Comparison of ENCODE assay signal across 13 mouse cellular contexts in genomic region chr3:55419334-55419733, GRCm38 (mm10). TPM values are rescaled to one million over a fixed set of nuclear protein-coding genes. Genes with fewer than 3 reads are reported as not detected.
A peak's percentile ranks its signal among the peaks of the same experiment; 100 is the strongest.
DNase-seq lines count a peak whose midpoint lies in the region; ATAC-seq and TF ChIP-seq lines count a peak whose summit lies in the region.
"Had no signal": no experiment of that assay in that cellular context is flagged by ENCODE, and none has a peak within 500 bp of the region (broad histone marks: within the 10 kb centered on the region; RNA-seq: fewer than 3 reads in every experiment).

No protein-coding gene starts in this region.

- no peaks in the 10 kb centered on the region for H3K36me3 ChIP-seq in hindbrain, embryonic 13.5 days
- no peaks in the 10 kb centered on the region for H3K36me3 ChIP-seq in hindbrain, embryonic 11.5 days (ENCODE audit: control insufficient read depth, insufficient read depth, low read length)
- no peaks in the 10 kb centered on the region for H3K36me3 ChIP-seq in forebrain, postnatal 0 days (ENCODE audit: insufficient read depth)
- no peaks in the 10 kb centered on the region for H3K36me3 ChIP-seq in midbrain, embryonic 16.5 days (ENCODE audit: control insufficient read depth, insufficient read depth, low read length)

- no peak overlapping the region for H3K4me3 ChIP-seq in hindbrain, embryonic 13.5 days
- no peak overlapping the region for H3K4me3 ChIP-seq in hindbrain, embryonic 11.5 days (ENCODE audit: low read depth, low read length)
- H3K4me3 ChIP-seq in forebrain, postnatal 0 days (ENCODE audit: low read depth, low read length) = no peak overlapping the region
- no peak overlapping the region for H3K4me3 ChIP-seq in midbrain, embryonic 16.5 days (ENCODE audit: low read depth, low read length)

- no peaks in the 10 kb centered on the region for H3K27me3 ChIP-seq in hindbrain, embryonic 13.5 days
- no peaks in the 10 kb centered on the region for H3K27me3 ChIP-seq in hindbrain, embryonic 11.5 days (ENCODE audit: control insufficient read depth, insufficient read depth, low read length)
- no peaks in the 10 kb centered on the region for H3K27me3 ChIP-seq in forebrain, postnatal 0 days (ENCODE audit: insufficient read depth, low read length)
- H3K27me3 ChIP-seq in midbrain, embryonic 16.5 days (ENCODE audit: control insufficient read depth, insufficient read depth, low read depth, low read length) = no peaks in the 10 kb centered on the region

- no peak for DNase-seq in hindbrain, embryonic 11.5 days (ENCODE audit: low spot score)
- DNase-seq in brain, embryonic 14.5 days (ENCODE audit: low read depth) = peak; percentile 66
- no peak for DNase-seq in forebrain, postnatal 0 days
- no peak for DNase-seq in testis, postnatal 10 days (ENCODE audit: low spot score)
- no peak for DNase-seq in lung, postnatal 10 days
- DNase-seq in adrenal gland, postnatal 4 days (ENCODE audit: low spot score in 2 of 2) = no peak
- DNase-seq: cerebellum, adult 18-20 months had no signal

- ATAC-seq in hindbrain, embryonic 13.5 days (ENCODE audit: low FRiP score) = no peak
- ATAC-seq in hindbrain, embryonic 11.5 days (ENCODE audit: low FRiP score) = no peak
- no peak for ATAC-seq in forebrain, postnatal 0 days
- ATAC-seq in midbrain, embryonic 16.5 days = no peak
- ATAC-seq: intestine, postnatal 0 days had no signal

- TF ChIP-seq CTCF in brain, embryonic 14.5 days (IDR thresholded peaks at IDR 0.05; ENCODE audit: borderline replicate concordance, extremely low read depth, insufficient read depth, insufficient read length) = no peak
- no peak for TF ChIP-seq CTCF in forebrain, postnatal 0 days (IDR thresholded peaks at IDR 0.05; ENCODE audit: low read depth)

- no peak overlapping the region for H3K4me2 ChIP-seq in hindbrain, embryonic 13.5 days
- H3K4me2 ChIP-seq in hindbrain, embryonic 11.5 days (replicated peaks; ENCODE audit: low read depth, low read length) = no peak overlapping the region
- no peak overlapping the region for H3K4me2 ChIP-seq in forebrain, postnatal 0 days (ENCODE audit: low read depth)
- no peak overlapping the region for H3K4me2 ChIP-seq in midbrain, embryonic 16.5 days (ENCODE audit: low read length)

- no peak overlapping the region for H3K9ac ChIP-seq in hindbrain, embryonic 13.5 days
- no peak overlapping the region for H3K9ac ChIP-seq in hindbrain, embryonic 11.5 days (ENCODE audit: low read depth, low read length)
- no peak overlapping the region for H3K9ac ChIP-seq in forebrain, postnatal 0 days
- H3K9ac ChIP-seq in midbrain, embryonic 16.5 days (ENCODE audit: low read depth, low read length) = no peak overlapping the region
- H3K9ac ChIP-seq: liver, embryonic 14.5 days had no signal

- H3K4me1 ChIP-seq in hindbrain, embryonic 13.5 days (replicated peaks) = peaks cover 73% of the 10 kb centered on the region
- peaks cover 7% of the 10 kb centered on the region for H3K4me1 ChIP-seq in hindbrain, embryonic 11.5 days (replicated peaks; ENCODE audit: control insufficient read depth, insufficient read depth, low read length)
- peaks cover 29% of the 10 kb centered on the region for H3K4me1 ChIP-seq in forebrain, postnatal 0 days (ENCODE audit: insufficient read depth)
- peaks cover 60% of the 10 kb centered on the region for H3K4me1 ChIP-seq in midbrain, embryonic 16.5 days (ENCODE audit: control insufficient read depth, insufficient read depth, low read length)

- 16% methylated on average over 3 of the region's 3 CpGs for WGBS in hindbrain, embryonic 13.5 days
- 21% methylated on average over 3 of the region's 3 CpGs for WGBS in hindbrain, embryonic 11.5 days
- 18% methylated on average over 3 of the region's 3 CpGs for WGBS in forebrain, postnatal 0 days
- WGBS in midbrain, embryonic 16.5 days = 13% methylated on average over 3 of the region's 3 CpGs

- H3K9me3 ChIP-seq in hindbrain, embryonic 13.5 days = no peaks in the 10 kb centered on the region
- H3K9me3 ChIP-seq in hindbrain, embryonic 11.5 days (ENCODE audit: control insufficient read depth, low read length) = no peaks in the 10 kb centered on the region
- H3K9me3 ChIP-seq in forebrain, postnatal 0 days (ENCODE audit: low read length) = no peaks in the 10 kb centered on the region
- no peaks in the 10 kb centered on the region for H3K9me3 ChIP-seq in midbrain, embryonic 16.5 days (replicated peaks; ENCODE audit: control insufficient read depth, low read length, poor library complexity, severe bottlenecking)

- no peak for TF ChIP-seq POLR2A in brain, embryonic 14.5 days (IDR thresholded peaks at IDR 0.05; ENCODE audit: borderline replicate concordance, extremely low read depth, insufficient read depth, insufficient read length, poor library complexity, severe bottlenecking)

- peak overlapping the region; percentile 81 for H3K27ac ChIP-seq in hindbrain, embryonic 13.5 days
- no peak overlapping the region for H3K27ac ChIP-seq in hindbrain, embryonic 11.5 days (ENCODE audit: low read depth, low read length)
- H3K27ac ChIP-seq in forebrain, postnatal 0 days (ENCODE audit: low read depth, low read length) = peak overlapping the region; percentile 59
- peak overlapping the region; percentile 69 for H3K27ac ChIP-seq in midbrain, embryonic 16.5 days (ENCODE audit: low read length)
- H3K27ac ChIP-seq: liver, embryonic 14.5 days had no signal

RNA-seq across cellular contexts. Expression of gene Gm21954, which starts 52.7 kb away (rescaled TPM):
- not detected in 2 replicates for polyA plus RNA-seq in hindbrain, embryonic 13.5 days (2015; fragmentation: Nextera tagmentation; extraction: Ambion mirVana)
- polyA plus RNA-seq in hindbrain, embryonic 11.5 days (2014; fragmentation: Nextera tagmentation; extraction: Ambion mirVana) = not detected in 2 replicates
- polyA plus RNA-seq in brain, embryonic 14.5 days (2012; rRNA removed) = not detected in 2 replicates
- not detected in 2 replicates for total RNA-seq in forebrain, postnatal 0 days (2014; rRNA removed)
- polyA plus RNA-seq in forebrain, postnatal 0 days (2015; fragmentation: Nextera tagmentation; extraction: Ambion mirVana) = not detected in 2 replicates
- not detected in 2 replicates for polyA plus RNA-seq in midbrain, embryonic 16.5 days (2015; fragmentation: Nextera tagmentation; extraction: Ambion mirVana)
- not detected for total RNA-seq in adrenal gland, postnatal 4 days (2021)
- total RNA-seq: layer of hippocampus, postnatal 10 days; megakaryocyte-erythroid progenitor cell, adult 5-6 weeks had no signal
- polyA plus RNA-seq: intestine, postnatal 0 days; liver, embryonic 14.5 days had no signal
